Mouse (Mus musculus) myocyte (in vitro differentiated cells): ENCODE results near the gene Rex2.
"Not testable (repeated sequence)": the region's sequence is repeated elsewhere in the genome, so short reads cannot be mapped to it uniquely, and the experiment has no call there.

ENCODE experiments used
- CEBPB ChIP-seq: IDR thresholded peaks from 2 replicates; pipeline ENCODE4 v1.6.1; 2011; ENCODE audit warnings: mild to moderate bottlenecking, moderate library complexity; ENCODE audit not compliant: poor library complexity, insufficient read depth, severe bottlenecking
- E2F4 ChIP-seq: IDR thresholded peaks from one replicate; pipeline ENCODE4 v1.6.1; 2011; ENCODE audit warnings: mild to moderate bottlenecking, control low read depth, moderate library complexity; ENCODE audit not compliant: insufficient read depth
- MAX ChIP-seq: IDR thresholded peaks from one replicate; pipeline ENCODE4 v1.6.1; 2011; ENCODE audit warnings: low read depth, mild to moderate bottlenecking, control low read depth
- MYOD1 ChIP-seq, 3 experiments: IDR thresholded peaks; one replicate each; pipeline ENCODE4 v1.6.1; 2011; ENCODE audit warnings: control low read depth in 2 of 3, low read depth in 2 of 3, mild to moderate bottlenecking in 2 of 3, moderate library complexity in 1 of 3; ENCODE audit not compliant: insufficient read length in 2 of 3, control insufficient read depth in 1 of 3
- MYOG ChIP-seq, 3 experiments: IDR thresholded peaks; one replicate each; pipeline ENCODE4 v1.6.1; 2011; ENCODE audit warnings: control low read depth in 2 of 3, low read depth in 2 of 3, mild to moderate bottlenecking in 2 of 3; ENCODE audit not compliant: insufficient read length in 2 of 3, control insufficient read depth in 1 of 3, insufficient read depth in 1 of 3
- POLR2A ChIP-seq: IDR thresholded peaks from one replicate; pipeline ENCODE4 v1.6.1; 2011; ENCODE audit warnings: low read depth, mild to moderate bottlenecking, control low read depth, moderate library complexity; ENCODE audit not compliant: insufficient read length
- POLR2AphosphoS2 ChIP-seq: IDR thresholded peaks from one replicate; pipeline ENCODE4 v1.6.1; 2011; ENCODE audit warnings: low read depth, control low read depth; ENCODE audit not compliant: insufficient read length
- SRF ChIP-seq: IDR thresholded peaks from one replicate; pipeline ENCODE4 v1.6.1; 2011; ENCODE audit warnings: low read depth; ENCODE audit not compliant: control insufficient read depth, insufficient read length
- TCF12 ChIP-seq: IDR thresholded peaks from one replicate; pipeline ENCODE4 v1.6.1; 2011; ENCODE audit warnings: mild to moderate bottlenecking, control low read depth; ENCODE audit not compliant: poor library complexity, insufficient read depth, severe bottlenecking
- USF1 ChIP-seq: IDR thresholded peaks from one replicate; pipeline ENCODE4 v1.6.1; 2011; ENCODE audit warnings: low read depth, mild to moderate bottlenecking, control low read depth, moderate library complexity

DNA sequence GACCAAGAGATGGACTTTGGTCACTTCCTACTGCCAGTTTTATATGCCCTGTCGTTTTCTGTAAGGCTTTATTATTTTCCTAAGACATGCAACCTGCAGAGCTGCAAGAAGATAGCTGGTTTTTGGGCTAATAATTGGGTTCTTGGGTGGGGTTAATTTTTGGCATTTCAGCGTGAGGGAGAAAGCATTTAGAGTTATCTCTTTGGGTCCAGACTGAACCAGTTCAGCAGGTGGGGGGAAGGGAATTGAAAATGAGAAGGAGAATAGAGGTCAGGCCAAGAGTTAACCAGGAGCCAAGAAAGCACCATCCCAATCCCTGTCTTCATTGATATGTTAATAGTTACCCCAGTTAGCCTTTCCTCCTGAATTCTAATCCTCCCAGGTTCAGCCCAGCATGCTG, 45.1 kb upstream of the Rex2 start:
- not testable (repeated sequence) for TF ChIP-seq E2F4; POLR2A; USF1; MAX; CEBPB; MYOD1 (IDR thresholded peaks at IDR 0.05; ENCODE audit: control insufficient read depth in 1 of 3, insufficient read length in 2 of 3, low read depth in 2 of 3); TCF12; POLR2AphosphoS2; MYOG (IDR thresholded peaks at IDR 0.05; ENCODE audit: control insufficient read depth in 1 of 3, insufficient read depth in 1 of 3, insufficient read length in 2 of 3, low read depth in 2 of 3); SRF
